Mouse (Mus musculus): ENCODE measurements around the gene Csl. TPM values are rescaled to one million over a fixed set of nuclear protein-coding genes. Genes with fewer than 3 reads are reported as not detected.

Gene Csl
- polyA plus RNA-seq (2015; fragmentation: Nextera tagmentation; extraction: Ambion mirVana) = 0.10 and 0.14 TPM in 2 replicates

DNA sequence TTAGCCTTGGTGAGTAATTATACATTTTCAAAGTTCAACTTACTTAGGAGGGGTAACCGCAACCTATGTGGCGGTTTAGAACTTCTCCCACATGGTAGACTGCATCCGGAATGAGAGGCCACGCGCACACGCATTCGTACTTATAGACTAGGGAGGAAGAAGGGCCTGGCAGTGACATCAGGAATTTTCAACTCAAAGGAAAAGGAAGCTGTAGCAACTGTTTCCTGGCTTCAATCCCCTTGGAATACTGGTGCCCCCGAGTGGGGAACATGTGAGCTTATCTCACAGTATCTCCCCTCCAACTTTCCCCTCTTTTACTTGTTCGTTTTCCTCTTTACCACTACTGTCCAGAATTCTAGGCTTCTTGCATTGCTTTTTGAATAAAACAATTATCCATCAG, at the start of gene Csl:
TSS of gene Csl (minus strand) at position 101 of the 400 bp plus-strand sequence.
- Histone ChIP-seq H3K4me2 (ENCODE audit: low read depth, low read length) (no peak within 1 kb of the TSS), H3K4me3 (ENCODE audit: low read length) (no peak within 1 kb of the TSS), H3K9me3 (ENCODE audit: control insufficient read depth, low read length) (no peaks in the 10 kb centered on the region; the same call in 1 of the 2 replicates), H3K27ac (ENCODE audit: low read length) (no peak within 1 kb of the TSS), H3K4me1 (replicated peaks; ENCODE audit: control insufficient read depth, insufficient read depth, low read length) (no peaks in the 10 kb centered on the region), H3K9ac (ENCODE audit: low read length) (no peak within 1 kb of the TSS), H3K27me3 (ENCODE audit: control insufficient read depth, insufficient read depth, low read depth, low read length) (no peaks in the 10 kb centered on the region), H3K36me3 (ENCODE audit: control insufficient read depth, insufficient read depth, low read length) (no peaks in the 10 kb centered on the region)
- WGBS = 89% methylated on average over 9 of the region's 9 CpGs
- ATAC-seq (ENCODE audit: low read depth) = no peak

GRCm38 (mm10) chr10:99789418-99789817, 30.0 kb upstream of the Csl start:
- H3K9ac ChIP-seq (ENCODE audit: low read length) = no peak overlapping the region
- H3K4me1 ChIP-seq (replicated peaks; ENCODE audit: control insufficient read depth, insufficient read depth, low read length) = no peaks in the 10 kb centered on the region; the same call in 1 of the 2 replicates
- WGBS = 57% methylated on average over 2 of the region's 2 CpGs
- no peak overlapping the region for H3K4me2 ChIP-seq (ENCODE audit: low read depth, low read length)
- ATAC-seq (ENCODE audit: low read depth) = peak; percentile 86
- H3K36me3 ChIP-seq (ENCODE audit: control insufficient read depth, insufficient read depth, low read length) = no peaks in the 10 kb centered on the region
- no peaks in the 10 kb centered on the region for H3K9me3 ChIP-seq (ENCODE audit: control insufficient read depth, low read length)
- no peak overlapping the region for H3K27ac ChIP-seq (ENCODE audit: low read length)
- H3K27me3 ChIP-seq (ENCODE audit: control insufficient read depth, insufficient read depth, low read depth, low read length) = no peaks in the 10 kb centered on the region
- H3K4me3 ChIP-seq (ENCODE audit: low read length) = no peak overlapping the region

- no peaks in the 10 kb centered on the region for H3K9me3 ChIP-seq (ENCODE audit: control insufficient read depth, low read length)
- H3K4me1 ChIP-seq (replicated peaks; ENCODE audit: control insufficient read depth, insufficient read depth, low read length) = no peaks in the 10 kb centered on the region
- no peaks in the 10 kb centered on the region for H3K27me3 ChIP-seq (ENCODE audit: control insufficient read depth, insufficient read depth, low read depth, low read length)
- H3K9ac ChIP-seq (ENCODE audit: low read length) = no peak overlapping the region
- H3K4me2 ChIP-seq (ENCODE audit: low read depth, low read length) = no peak overlapping the region
- H3K4me3 ChIP-seq (ENCODE audit: low read length) = no peak overlapping the region
- 83% methylated on average over 12 of the region's 12 CpGs for WGBS
- no peak overlapping the region for H3K27ac ChIP-seq (ENCODE audit: low read length)
- ATAC-seq (ENCODE audit: low read depth) = no peak
- H3K36me3 ChIP-seq (ENCODE audit: control insufficient read depth, insufficient read depth, low read length) = no peaks in the 10 kb centered on the region
Measured at GRCm38 (mm10) chr10:99774228-99775120, 15.0 kb upstream of the Csl start.

DNA sequence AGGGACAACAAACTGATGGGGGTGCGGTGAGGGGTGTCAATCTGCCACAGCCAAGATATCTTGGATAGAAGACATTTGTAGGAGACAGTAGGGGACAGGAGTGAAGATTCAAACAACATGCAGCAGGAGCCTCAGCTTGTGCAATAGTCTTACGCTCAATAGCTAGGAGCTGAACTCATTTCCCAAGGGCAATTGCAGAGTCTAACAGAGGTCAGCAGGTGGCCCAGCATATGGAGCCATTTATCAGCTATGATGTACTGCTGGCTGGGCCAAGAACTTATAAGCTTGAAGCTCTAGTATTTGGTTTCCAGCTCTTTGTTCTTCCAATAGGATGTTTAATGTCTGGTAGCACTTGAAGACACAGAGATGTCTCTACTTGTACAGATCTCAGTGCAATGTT, 9.3 kb downstream of the Csl start:
- ATAC-seq (ENCODE audit: low read depth) = no peak
- 93% methylated on average over 2 of the region's 2 CpGs for WGBS

GRCm38 (mm10) chr10:99748668-99749260, 10.7 kb downstream of the Csl start:
- no peak overlapping the region for H3K4me3 ChIP-seq (ENCODE audit: low read length)
- no peaks in the 10 kb centered on the region for H3K27me3 ChIP-seq (ENCODE audit: control insufficient read depth, insufficient read depth, low read depth, low read length)
- H3K27ac ChIP-seq (ENCODE audit: low read length) = peak overlapping the region; percentile 55
- no peak overlapping the region for H3K9ac ChIP-seq (ENCODE audit: low read length)
- WGBS = 65% methylated on average over 2 of the region's 2 CpGs
- H3K4me1 ChIP-seq (replicated peaks; ENCODE audit: control insufficient read depth, insufficient read depth, low read length) = no peaks in the 10 kb centered on the region
- no peaks in the 10 kb centered on the region for H3K36me3 ChIP-seq (ENCODE audit: control insufficient read depth, insufficient read depth, low read length)
- ATAC-seq (ENCODE audit: low read depth) = peak; percentile 74
- H3K4me2 ChIP-seq (ENCODE audit: low read depth, low read length) = no peak overlapping the region
- H3K9me3 ChIP-seq (ENCODE audit: control insufficient read depth, low read length) = no peaks in the 10 kb centered on the region

More for the DNA sequence above, 9.3 kb downstream of the Csl start:
- Histone ChIP-seq H3K9ac (ENCODE audit: low read length) (no peak overlapping the region), H3K27ac (ENCODE audit: low read length) (no peak overlapping the region), H3K36me3 (ENCODE audit: control insufficient read depth, insufficient read depth, low read length) (no peaks in the 10 kb centered on the region), H3K9me3 (ENCODE audit: control insufficient read depth, low read length) (no peaks in the 10 kb centered on the region), H3K27me3 (ENCODE audit: control insufficient read depth, insufficient read depth, low read depth, low read length) (no peaks in the 10 kb centered on the region), H3K4me2 (ENCODE audit: low read depth, low read length) (no peak overlapping the region), H3K4me3 (ENCODE audit: low read length) (no peak overlapping the region), H3K4me1 (replicated peaks; ENCODE audit: control insufficient read depth, insufficient read depth, low read length) (no peaks in the 10 kb centered on the region)

- WGBS = 39% methylated on average over 2 of the region's 2 CpGs
- Histone ChIP-seq H3K4me1 (replicated peaks; ENCODE audit: control insufficient read depth, insufficient read depth, low read length) (no peaks in the 10 kb centered on the region), H3K27ac (ENCODE audit: low read length) (0 out of 2 replicates have a peak overlapping the region, but pooled peaks have one; percentile 32), H3K4me2 (ENCODE audit: low read depth, low read length) (no peak overlapping the region), H3K4me3 (ENCODE audit: low read length) (no peak overlapping the region), H3K36me3 (ENCODE audit: control insufficient read depth, insufficient read depth, low read length) (no peaks in the 10 kb centered on the region), H3K9ac (ENCODE audit: low read length) (no peak overlapping the region), H3K9me3 (ENCODE audit: control insufficient read depth, low read length) (no peaks in the 10 kb centered on the region), H3K27me3 (ENCODE audit: control insufficient read depth, insufficient read depth, low read depth, low read length) (no peaks in the 10 kb centered on the region)
- peak; percentile 86 for ATAC-seq (ENCODE audit: low read depth)
Measured at GRCm38 (mm10) chr10:99748009-99748408, 11.4 kb downstream of the Csl start.

DNA sequence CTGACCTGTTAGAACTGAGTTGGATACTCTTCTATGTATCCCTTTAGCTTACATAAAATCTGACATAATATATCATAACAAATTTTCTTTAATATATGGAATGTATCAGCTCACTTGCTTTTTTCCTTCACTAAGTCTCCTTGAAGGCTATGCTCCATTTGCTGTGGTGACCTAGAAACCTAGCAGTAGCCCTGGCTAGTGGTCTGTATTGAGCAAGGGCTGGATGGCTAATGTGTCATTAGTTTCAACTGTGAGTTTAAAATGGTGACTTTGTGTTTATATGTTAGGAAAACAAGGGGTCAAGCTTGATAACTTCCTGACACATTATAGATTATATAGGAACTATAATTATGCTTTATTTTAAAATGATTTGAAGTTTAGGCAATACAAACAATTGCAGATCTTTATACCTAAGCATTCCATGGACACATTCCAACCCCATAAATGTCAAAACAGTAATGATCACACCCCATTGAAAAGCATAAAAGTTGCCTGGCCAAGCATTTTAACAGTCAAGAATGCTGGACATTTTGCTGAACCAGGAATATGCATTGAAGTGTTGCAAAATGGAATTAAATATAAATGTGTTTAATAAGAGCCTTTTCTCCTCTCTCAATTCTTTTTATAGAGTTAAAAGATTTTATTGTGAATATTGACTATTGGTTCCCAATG, 17.7 kb downstream of the Csl start:
- Histone ChIP-seq H3K9me3 (ENCODE audit: control insufficient read depth, low read length) (no peaks in the 10 kb centered on the region), H3K4me2 (ENCODE audit: low read depth, low read length) (no peak overlapping the region), H3K4me1 (replicated peaks; ENCODE audit: control insufficient read depth, insufficient read depth, low read length) (no peaks in the 10 kb centered on the region), H3K9ac (ENCODE audit: low read length) (no peak overlapping the region), H3K27me3 (ENCODE audit: control insufficient read depth, insufficient read depth, low read depth, low read length) (no peaks in the 10 kb centered on the region), H3K4me3 (ENCODE audit: low read length) (no peak overlapping the region), H3K27ac (ENCODE audit: low read length) (no peak overlapping the region), H3K36me3 (ENCODE audit: control insufficient read depth, insufficient read depth, low read length) (no peaks in the 10 kb centered on the region)
- peak; percentile 62 for ATAC-seq (ENCODE audit: low read depth)

- no peak for ATAC-seq (ENCODE audit: low read depth)
- Histone ChIP-seq H3K4me2 (ENCODE audit: low read depth, low read length) (no peak overlapping the region), H3K9me3 (ENCODE audit: control insufficient read depth, low read length) (no peaks in the 10 kb centered on the region), H3K36me3 (ENCODE audit: control insufficient read depth, insufficient read depth, low read length) (no peaks in the 10 kb centered on the region), H3K4me1 (replicated peaks; ENCODE audit: control insufficient read depth, insufficient read depth, low read length) (no peaks in the 10 kb centered on the region), H3K4me3 (ENCODE audit: low read length) (no peak overlapping the region), H3K9ac (ENCODE audit: low read length) (no peak overlapping the region), H3K27me3 (ENCODE audit: control insufficient read depth, insufficient read depth, low read depth, low read length) (no peaks in the 10 kb centered on the region), H3K27ac (ENCODE audit: low read length) (no peak overlapping the region)
- WGBS = 43% methylated on average over 2 of the region's 2 CpGs
Measured at GRCm38 (mm10) chr10:99713129-99713528, 46.3 kb downstream of the Csl start.

- H3K9ac ChIP-seq (ENCODE audit: low read length) = no peak overlapping the region
- no peak for ATAC-seq (ENCODE audit: low read depth)
- no peak overlapping the region for H3K4me3 ChIP-seq (ENCODE audit: low read length)
- H3K9me3 ChIP-seq (ENCODE audit: control insufficient read depth, low read length) = no peaks in the 10 kb centered on the region
- H3K27ac ChIP-seq (ENCODE audit: low read length) = no peak overlapping the region
- no peaks in the 10 kb centered on the region for H3K27me3 ChIP-seq (ENCODE audit: control insufficient read depth, insufficient read depth, low read depth, low read length)
- no peaks in the 10 kb centered on the region for H3K4me1 ChIP-seq (replicated peaks; ENCODE audit: control insufficient read depth, insufficient read depth, low read length)
- 65% methylated on average over 1 of the region's 1 CpGs for WGBS
- no peak overlapping the region for H3K4me2 ChIP-seq (ENCODE audit: low read depth, low read length)
- H3K36me3 ChIP-seq (ENCODE audit: control insufficient read depth, insufficient read depth, low read length) = no peaks in the 10 kb centered on the region
Measured at GRCm38 (mm10) chr10:99711567-99711966, 47.9 kb downstream of the Csl start.

All from lung, embryonic 16.5 days (tissue).